Mouse (Mus musculus): Measurements from ENCODE around the gene Abcb5. TPM values are rescaled to one million over a fixed set of nuclear protein-coding genes. Genes with fewer than 3 reads are reported as not detected.

The Abcb5 gene
- polyA plus RNA-seq, 1 experiment, result not detected

DNA sequence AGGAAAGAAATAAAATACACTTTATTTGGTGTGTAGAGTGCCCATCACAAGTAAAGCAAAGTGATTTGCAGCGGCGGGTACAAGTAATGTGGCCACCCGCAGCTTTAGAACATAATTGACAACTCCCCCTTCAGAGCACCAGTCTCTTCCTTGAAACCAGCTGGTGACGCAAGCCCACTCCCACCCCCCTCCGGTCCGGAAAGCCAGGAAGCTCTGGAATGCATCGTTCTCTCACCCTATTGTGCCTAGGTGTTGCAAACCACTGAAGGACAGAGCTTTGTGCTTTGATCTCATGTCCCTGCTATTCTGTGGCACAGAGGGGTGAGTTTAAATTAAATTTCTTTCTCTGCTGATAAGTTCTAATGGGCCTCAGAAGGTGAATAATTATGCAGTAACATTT is 110.1 kb downstream of the Abcb5 start:
- Histone ChIP-seq H3K36me3 (ENCODE audit: control insufficient read depth, insufficient read depth) (no peaks in the 10 kb centered on the region), H3K4me2 (ENCODE audit: low read depth) (no peak overlapping the region), H3ac (ENCODE audit: control insufficient read depth, insufficient read length) (no peak overlapping the region), H3K4me3 (no peak overlapping the region), H3K27me3 (ENCODE audit: control insufficient read depth, insufficient read depth, insufficient read length) (no peaks in the 10 kb centered on the region), H3K79me2 (ENCODE audit: control insufficient read depth, insufficient read depth) (no peaks in the 10 kb centered on the region)
- TF ChIP-seq POLR2AphosphoS2 (IDR thresholded peaks at IDR 0.05; ENCODE audit: insufficient read length, low read depth) (no peak), USF1 (IDR thresholded peaks at IDR 0.05; ENCODE audit: low read depth) (no peak), MYOG (IDR thresholded peaks at IDR 0.05; ENCODE audit: control insufficient read depth in 1 of 3, insufficient read depth in 1 of 3, insufficient read length in 2 of 3, low read depth in 2 of 3) (no peak), SRF (IDR thresholded peaks at IDR 0.05; ENCODE audit: control insufficient read depth, insufficient read length, low read depth) (no peak), E2F4 (IDR thresholded peaks at IDR 0.05; ENCODE audit: insufficient read depth) (no peak), POLR2A (IDR thresholded peaks at IDR 0.05; ENCODE audit: insufficient read length, low read depth) (no peak), MYOD1 (IDR thresholded peaks at IDR 0.05; ENCODE audit: control insufficient read depth in 1 of 3, insufficient read length in 2 of 3, low read depth in 2 of 3) (no peak), MAX (IDR thresholded peaks at IDR 0.05; ENCODE audit: low read depth) (no peak)

GRCm38 (mm10) chr12:118854831-118855453 is 111.3 kb downstream of the Abcb5 start:
- Histone ChIP-seq H3K36me3 (ENCODE audit: control insufficient read depth, insufficient read depth) (no peaks in the 10 kb centered on the region), H3K79me2 (ENCODE audit: control insufficient read depth, insufficient read depth) (no peaks in the 10 kb centered on the region), H3K27me3 (ENCODE audit: control insufficient read depth, insufficient read depth, insufficient read length) (no peaks in the 10 kb centered on the region), H3ac (ENCODE audit: control insufficient read depth, insufficient read length) (no peak overlapping the region), H3K4me2 (ENCODE audit: low read depth) (peak overlapping the region; percentile 70), H3K4me3 (no peak overlapping the region)
- TF ChIP-seq E2F4 (IDR thresholded peaks at IDR 0.05; ENCODE audit: insufficient read depth), result no peak
- peak; percentile 17 for TF ChIP-seq POLR2AphosphoS2 (IDR thresholded peaks at IDR 0.05; ENCODE audit: insufficient read length, low read depth)
- TF ChIP-seq MYOG (IDR thresholded peaks at IDR 0.05; ENCODE audit: control insufficient read depth in 1 of 3, insufficient read depth in 1 of 3, insufficient read length in 2 of 3, low read depth in 2 of 3), result peak in 1 of 3 experiments; percentile 15
- TF ChIP-seq REST (IDR thresholded peaks at IDR 0.05; ENCODE audit: insufficient read depth, insufficient read length), result no peak
- no peak for TF ChIP-seq SRF (IDR thresholded peaks at IDR 0.05; ENCODE audit: control insufficient read depth, insufficient read length, low read depth)

- TF ChIP-seq REST (IDR thresholded peaks at IDR 0.05; ENCODE audit: insufficient read depth, insufficient read length), result no peak
- TF ChIP-seq POLR2AphosphoS2 (IDR thresholded peaks at IDR 0.05; ENCODE audit: insufficient read length, low read depth), result no peak
- TF ChIP-seq TCF3 (IDR thresholded peaks at IDR 0.05; ENCODE audit: insufficient read length, low read depth), result no peak
- no peak for TF ChIP-seq USF1 (IDR thresholded peaks at IDR 0.05; ENCODE audit: low read depth)
- no peak for TF ChIP-seq E2F4 (IDR thresholded peaks at IDR 0.05; ENCODE audit: insufficient read depth)
- Histone ChIP-seq H3K36me3 (ENCODE audit: control insufficient read depth, insufficient read depth) (no peaks in the 10 kb centered on the region), H3K79me2 (ENCODE audit: control insufficient read depth, insufficient read depth) (no peaks in the 10 kb centered on the region), H3K27me3 (ENCODE audit: control insufficient read depth, insufficient read depth, insufficient read length) (no peaks in the 10 kb centered on the region), H3K4me3 (no peak overlapping the region), H3ac (ENCODE audit: control insufficient read depth, insufficient read length) (no peak overlapping the region), H3K4me2 (ENCODE audit: low read depth) (peak overlapping the region; percentile 70)
Measured at GRCm38 (mm10) chr12:118854401-118854800, 111.8 kb downstream of the Abcb5 start.

DNA sequence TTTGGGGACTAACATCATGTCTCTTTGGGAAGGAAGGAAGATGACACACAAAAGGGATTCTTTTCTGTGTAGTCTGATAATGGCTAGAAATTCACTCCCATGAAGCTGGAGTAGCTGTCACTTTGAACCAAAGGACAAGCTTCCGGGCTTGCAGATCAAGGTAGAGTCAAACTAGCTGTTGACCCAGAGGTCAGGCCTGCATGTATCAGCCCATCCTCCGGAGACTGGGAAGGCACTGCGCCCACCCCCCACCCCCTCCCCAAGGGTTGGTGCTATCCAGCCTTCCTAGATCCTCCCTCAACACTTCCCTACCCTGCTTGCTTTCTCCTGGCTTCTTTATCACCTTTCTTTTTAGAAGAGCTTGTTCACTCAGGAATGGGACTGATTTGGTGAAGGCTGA is 112.9 kb downstream of the Abcb5 start:
- no peaks in the 10 kb centered on the region for H3K79me2 ChIP-seq (ENCODE audit: control insufficient read depth, insufficient read depth)
- no peaks in the 10 kb centered on the region for H3K36me3 ChIP-seq (ENCODE audit: control insufficient read depth, insufficient read depth)
- no peak overlapping the region for H3K4me3 ChIP-seq
- no peak overlapping the region for H3K4me2 ChIP-seq (ENCODE audit: low read depth)
- H3K27me3 ChIP-seq (ENCODE audit: control insufficient read depth, insufficient read depth, insufficient read length), result no peaks in the 10 kb centered on the region
- no peak overlapping the region for H3ac ChIP-seq (ENCODE audit: control insufficient read depth, insufficient read length)
- TF ChIP-seq SRF (IDR thresholded peaks at IDR 0.05; ENCODE audit: control insufficient read depth, insufficient read length, low read depth), result no peak
- no peak for TF ChIP-seq POLR2A (IDR thresholded peaks at IDR 0.05; ENCODE audit: insufficient read length, low read depth)
- no peak for TF ChIP-seq TCF3 (IDR thresholded peaks at IDR 0.05; ENCODE audit: insufficient read length, low read depth)

GRCm38 (mm10) chr12:118850851-118851410 is 115.3 kb downstream of the Abcb5 start:
- no peaks in the 10 kb centered on the region for H3K36me3 ChIP-seq (ENCODE audit: control insufficient read depth, insufficient read depth)
- no peaks in the 10 kb centered on the region for H3K27me3 ChIP-seq (ENCODE audit: control insufficient read depth, insufficient read depth, insufficient read length)
- H3K4me3 ChIP-seq, result no peak overlapping the region
- TF ChIP-seq REST (IDR thresholded peaks at IDR 0.05; ENCODE audit: insufficient read depth, insufficient read length) (no peak), MYOD1 (IDR thresholded peaks at IDR 0.05; ENCODE audit: control insufficient read depth in 1 of 3, insufficient read length in 2 of 3, low read depth in 2 of 3) (no peak), SRF (IDR thresholded peaks at IDR 0.05; ENCODE audit: control insufficient read depth, insufficient read length, low read depth) (no peak), CEBPB (IDR thresholded peaks at IDR 0.05; ENCODE audit: insufficient read depth, poor library complexity, severe bottlenecking) (no peak), TCF12 (IDR thresholded peaks at IDR 0.05; ENCODE audit: insufficient read depth, poor library complexity, severe bottlenecking) (no peak), E2F4 (IDR thresholded peaks at IDR 0.05; ENCODE audit: insufficient read depth) (no peak), MAX (IDR thresholded peaks at IDR 0.05; ENCODE audit: low read depth) (no peak), POLR2AphosphoS2 (IDR thresholded peaks at IDR 0.05; ENCODE audit: insufficient read length, low read depth) (no peak), TCF3 (IDR thresholded peaks at IDR 0.05; ENCODE audit: insufficient read length, low read depth) (no peak), USF1 (IDR thresholded peaks at IDR 0.05; ENCODE audit: low read depth) (no peak), MYOG (IDR thresholded peaks at IDR 0.05; ENCODE audit: control insufficient read depth in 1 of 3, insufficient read depth in 1 of 3, insufficient read length in 2 of 3, low read depth in 2 of 3) (no peak)
- no peak overlapping the region for H3K4me2 ChIP-seq (ENCODE audit: low read depth)
- no peaks in the 10 kb centered on the region for H3K79me2 ChIP-seq (ENCODE audit: control insufficient read depth, insufficient read depth)
- H3ac ChIP-seq (ENCODE audit: control insufficient read depth, insufficient read length), result no peak overlapping the region
